Mouse (Mus musculus): Measurements from ENCODE around the gene Plcl1. TPM values are rescaled to one million over a fixed set of nuclear protein-coding genes. Genes with fewer than 3 reads are reported as not detected.

Plcl1 gene
- polyA plus RNA-seq, 1 experiment: 0.89 TPM

- no peak overlapping the region for H3K4me3 ChIP-seq (ENCODE audit: insufficient read depth, poor library complexity, severe bottlenecking)
- TF ChIP-seq CTCF (IDR thresholded peaks at IDR 0.05; ENCODE audit: control insufficient read depth, insufficient read depth, insufficient read length) (no peak), USF1 (IDR thresholded peaks at IDR 0.05; ENCODE audit: low read depth) (no peak), CEBPB (IDR thresholded peaks at IDR 0.05; ENCODE audit: low read depth) (no peak), MYOG (IDR thresholded peaks at IDR 0.05; ENCODE audit: control insufficient read depth, extremely low read depth, insufficient read length) (no peak), MYOD1 (IDR thresholded peaks at IDR 0.05; ENCODE audit: control insufficient read depth, insufficient read length, low read depth) (no peak), MAX (IDR thresholded peaks at IDR 0.05) (no peak), FOSL1 (IDR thresholded peaks at IDR 0.05; ENCODE audit: insufficient read depth, low read length, poor library complexity, severe bottlenecking) (no peak)
- no peaks in the 10 kb centered on the region for H3K27me3 ChIP-seq (ENCODE audit: control insufficient read depth, insufficient read depth, insufficient read length)
- H3K36me3 ChIP-seq (ENCODE audit: control insufficient read depth, insufficient read depth): no peaks in the 10 kb centered on the region
- H3K79me3 ChIP-seq (ENCODE audit: low read depth): no peaks in the 10 kb centered on the region
- no peaks in the 10 kb centered on the region for H3K79me2 ChIP-seq (ENCODE audit: control insufficient read depth, insufficient read depth)
- no peak overlapping the region for H3ac ChIP-seq (ENCODE audit: control insufficient read depth, insufficient read length, low read depth)
Measured at GRCm38 (mm10) chr1:55693636-55694220, 288.0 kb downstream of the Plcl1 start.

- Histone ChIP-seq H3K79me2 (ENCODE audit: control insufficient read depth, insufficient read depth) (no peaks in the 10 kb centered on the region), H3K4me3 (ENCODE audit: insufficient read depth, poor library complexity, severe bottlenecking) (no peak overlapping the region), H3K36me3 (ENCODE audit: control insufficient read depth, insufficient read depth) (no peaks in the 10 kb centered on the region), H3K27me3 (ENCODE audit: control insufficient read depth, insufficient read depth, insufficient read length) (no peaks in the 10 kb centered on the region), H3ac (ENCODE audit: control insufficient read depth, insufficient read length, low read depth) (no peak overlapping the region), H3K79me3 (ENCODE audit: low read depth) (no peaks in the 10 kb centered on the region)
- TF ChIP-seq MAX (IDR thresholded peaks at IDR 0.05) (no peak), MYOD1 (IDR thresholded peaks at IDR 0.05; ENCODE audit: control insufficient read depth, insufficient read length, low read depth) (no peak), USF1 (IDR thresholded peaks at IDR 0.05; ENCODE audit: low read depth) (no peak), FOSL1 (IDR thresholded peaks at IDR 0.05; ENCODE audit: insufficient read depth, low read length, poor library complexity, severe bottlenecking) (no peak), MYOG (IDR thresholded peaks at IDR 0.05; ENCODE audit: control insufficient read depth, extremely low read depth, insufficient read length) (no peak), CTCF (IDR thresholded peaks at IDR 0.05; ENCODE audit: control insufficient read depth, insufficient read depth, insufficient read length) (no peak), CEBPB (IDR thresholded peaks at IDR 0.05; ENCODE audit: low read depth) (no peak)
Measured at GRCm38 (mm10) chr1:55696206-55696605, 290.5 kb downstream of the Plcl1 start.

DNA sequence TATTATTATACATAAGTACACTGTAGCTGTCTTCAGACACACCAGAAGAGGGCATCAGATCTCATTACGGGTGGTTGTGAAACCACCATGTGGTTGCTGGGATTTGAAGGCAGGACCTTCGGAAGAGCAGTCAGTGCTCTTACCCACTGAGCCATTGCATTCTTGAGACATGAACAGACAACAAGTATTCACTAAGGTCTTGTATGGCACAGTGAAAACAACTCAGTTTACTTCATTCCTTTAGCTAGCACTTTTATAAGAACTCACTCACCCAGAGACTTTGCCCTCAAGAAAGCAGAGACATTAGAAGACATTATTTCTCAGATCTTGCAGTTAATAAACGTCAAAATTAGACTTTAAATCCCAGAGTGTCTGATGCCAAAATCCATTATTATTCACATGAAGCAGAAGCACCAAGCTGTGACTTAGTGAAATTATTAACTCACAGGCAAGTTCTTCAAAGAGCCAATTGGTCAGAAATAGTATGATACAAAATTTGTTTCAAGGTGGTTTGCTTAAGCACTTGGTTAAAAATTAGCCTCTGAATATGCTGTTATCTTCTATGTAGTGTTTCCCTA, 293.8 kb downstream of the Plcl1 start:
- Histone ChIP-seq H3K79me3 (ENCODE audit: low read depth) (no peaks in the 10 kb centered on the region), H3K79me2 (ENCODE audit: control insufficient read depth, insufficient read depth) (no peaks in the 10 kb centered on the region), H3K27me3 (ENCODE audit: control insufficient read depth, insufficient read depth, insufficient read length) (no peaks in the 10 kb centered on the region), H3ac (ENCODE audit: control insufficient read depth, insufficient read length, low read depth) (no peak overlapping the region), H3K36me3 (ENCODE audit: control insufficient read depth, insufficient read depth) (no peaks in the 10 kb centered on the region), H3K4me3 (ENCODE audit: insufficient read depth, poor library complexity, severe bottlenecking) (no peak overlapping the region)
- no peak for TF ChIP-seq MYOD1 (IDR thresholded peaks at IDR 0.05; ENCODE audit: control insufficient read depth, insufficient read length, low read depth)
- TF ChIP-seq FOSL1 (IDR thresholded peaks at IDR 0.05; ENCODE audit: insufficient read depth, low read length, poor library complexity, severe bottlenecking): no peak
- TF ChIP-seq MYOG (IDR thresholded peaks at IDR 0.05; ENCODE audit: control insufficient read depth, extremely low read depth, insufficient read length): no peak
- no peak for TF ChIP-seq MAX (IDR thresholded peaks at IDR 0.05)
- TF ChIP-seq CEBPB (IDR thresholded peaks at IDR 0.05; ENCODE audit: low read depth): no peak

DNA sequence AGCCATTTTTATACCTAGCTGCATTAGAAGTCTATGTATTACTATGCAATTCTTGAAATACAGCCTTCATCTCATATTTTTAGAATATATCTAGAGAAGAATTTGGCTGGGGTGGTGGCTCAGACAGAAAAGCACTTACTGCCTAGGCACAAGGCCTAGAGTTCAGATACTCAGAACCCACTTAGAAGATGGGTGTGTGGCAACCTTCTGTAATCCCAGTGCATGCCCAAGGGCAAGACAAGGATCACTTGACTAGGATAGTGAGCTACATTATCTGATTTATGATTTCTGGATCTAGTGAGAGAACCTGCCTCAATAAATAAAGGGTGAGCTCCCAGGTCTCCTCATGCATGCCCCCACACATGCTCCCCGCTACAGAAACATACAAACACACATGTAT, 294.3 kb downstream of the Plcl1 start:
- no peaks in the 10 kb centered on the region for H3K79me3 ChIP-seq (ENCODE audit: low read depth)
- H3K27me3 ChIP-seq (ENCODE audit: control insufficient read depth, insufficient read depth, insufficient read length): no peaks in the 10 kb centered on the region
- H3K79me2 ChIP-seq (ENCODE audit: control insufficient read depth, insufficient read depth): no peaks in the 10 kb centered on the region
- no peak overlapping the region for H3K4me3 ChIP-seq (ENCODE audit: insufficient read depth, poor library complexity, severe bottlenecking)
- H3K36me3 ChIP-seq (ENCODE audit: control insufficient read depth, insufficient read depth): no peaks in the 10 kb centered on the region
- H3ac ChIP-seq (ENCODE audit: control insufficient read depth, insufficient read length, low read depth): no peak overlapping the region
- no peak for TF ChIP-seq MYOG (IDR thresholded peaks at IDR 0.05; ENCODE audit: control insufficient read depth, extremely low read depth, insufficient read length)
- no peak for TF ChIP-seq MYOD1 (IDR thresholded peaks at IDR 0.05; ENCODE audit: control insufficient read depth, insufficient read length, low read depth)
- TF ChIP-seq MAX (IDR thresholded peaks at IDR 0.05): no peak
- no peak for TF ChIP-seq FOSL1 (IDR thresholded peaks at IDR 0.05; ENCODE audit: insufficient read depth, low read length, poor library complexity, severe bottlenecking)
- no peak for TF ChIP-seq USF1 (IDR thresholded peaks at IDR 0.05; ENCODE audit: low read depth)
- TF ChIP-seq CEBPB (IDR thresholded peaks at IDR 0.05; ENCODE audit: low read depth): no peak
- no peak for TF ChIP-seq CTCF (IDR thresholded peaks at IDR 0.05; ENCODE audit: control insufficient read depth, insufficient read depth, insufficient read length)

GRCm38 (mm10) chr1:55700726-55701125, 295.0 kb downstream of the Plcl1 start:
- no peak for TF ChIP-seq FOSL1 (IDR thresholded peaks at IDR 0.05; ENCODE audit: insufficient read depth, low read length, poor library complexity, severe bottlenecking)
- no peak for TF ChIP-seq CTCF (IDR thresholded peaks at IDR 0.05; ENCODE audit: control insufficient read depth, insufficient read depth, insufficient read length)
- TF ChIP-seq MYOD1 (IDR thresholded peaks at IDR 0.05; ENCODE audit: control insufficient read depth, insufficient read length, low read depth): no peak
- TF ChIP-seq MAX (IDR thresholded peaks at IDR 0.05): no peak
- no peak for TF ChIP-seq USF1 (IDR thresholded peaks at IDR 0.05; ENCODE audit: low read depth)
- TF ChIP-seq MYOG (IDR thresholded peaks at IDR 0.05; ENCODE audit: control insufficient read depth, extremely low read depth, insufficient read length): no peak
- no peak for TF ChIP-seq CEBPB (IDR thresholded peaks at IDR 0.05; ENCODE audit: low read depth)
- Histone ChIP-seq H3ac (ENCODE audit: control insufficient read depth, insufficient read length, low read depth) (no peak overlapping the region), H3K27me3 (ENCODE audit: control insufficient read depth, insufficient read depth, insufficient read length) (no peaks in the 10 kb centered on the region), H3K36me3 (ENCODE audit: control insufficient read depth, insufficient read depth) (no peaks in the 10 kb centered on the region), H3K4me3 (ENCODE audit: insufficient read depth, poor library complexity, severe bottlenecking) (no peak overlapping the region), H3K79me2 (ENCODE audit: control insufficient read depth, insufficient read depth) (no peaks in the 10 kb centered on the region), H3K79me3 (ENCODE audit: low read depth) (no peaks in the 10 kb centered on the region)
